Mouse (Mus musculus): ENCODE measurements around the gene C2cd4c.
A peak's percentile ranks its signal among the peaks of the same experiment; 100 is the strongest.

C2cd4c gene

GRCm38 (mm10) chr10:79613578-79614304, at the start of gene C2cd4c:
TSS of gene C2cd4c (minus strand) at chr10:79614025.
- peak; percentile 58 for DNase-seq (ENCODE audit: low spot score)

GRCm38 (mm10) chr10:79661861-79662260, 48.0 kb upstream of the C2cd4c start:
- no peak for DNase-seq (ENCODE audit: low spot score)

- no peak for DNase-seq (ENCODE audit: low spot score)
Observed at GRCm38 (mm10) chr10:79660298-79660697, 46.5 kb upstream of the C2cd4c start.

GRCm38 (mm10) chr10:79658829-79659228, 45.0 kb upstream of the C2cd4c start:
- no peak for DNase-seq (ENCODE audit: low spot score)

GRCm38 (mm10) chr10:79654946-79655395, 41.1 kb upstream of the C2cd4c start:
- no peak for DNase-seq (ENCODE audit: low spot score)

GRCm38 (mm10) chr10:79652789-79653188, 39.0 kb upstream of the C2cd4c start:
- DNase-seq (ENCODE audit: low spot score): no peak

GRCm38 (mm10) chr10:79649070-79649751, 35.4 kb upstream of the C2cd4c start:
- DNase-seq (ENCODE audit: low spot score): peak; percentile 58

- DNase-seq (ENCODE audit: low spot score): no peak
Observed at GRCm38 (mm10) chr10:79645711-79646110, 31.9 kb upstream of the C2cd4c start, which contains the start of gene Odf3l2. TSS of gene Odf3l2 (minus strand) at chr10:79645738.

GRCm38 (mm10) chr10:79638486-79639204, 24.8 kb upstream of the C2cd4c start:
- DNase-seq (ENCODE audit: low spot score): peak; percentile 36

GRCm38 (mm10) chr10:79637128-79638110, 23.6 kb upstream of the C2cd4c start, which contains the start of gene Shc2:
TSS of gene Shc2 (minus strand) at chr10:79637918.
- no peak for DNase-seq (ENCODE audit: low spot score)

GRCm38 (mm10) chr10:79636287-79636686, 22.5 kb upstream of the C2cd4c start:
- DNase-seq (ENCODE audit: low spot score): no peak

GRCm38 (mm10) chr10:79633006-79633777, 19.4 kb upstream of the C2cd4c start:
- DNase-seq (ENCODE audit: low spot score): no peak

GRCm38 (mm10) chr10:79631432-79631831, 17.6 kb upstream of the C2cd4c start:
- no peak for DNase-seq (ENCODE audit: low spot score)

GRCm38 (mm10) chr10:79628377-79628776, 14.6 kb upstream of the C2cd4c start:
- DNase-seq (ENCODE audit: low spot score): no peak

- no peak for DNase-seq (ENCODE audit: low spot score)
Observed at GRCm38 (mm10) chr10:79626156-79626555, 12.3 kb upstream of the C2cd4c start.

GRCm38 (mm10) chr10:79625398-79625797, 11.6 kb upstream of the C2cd4c start:
- DNase-seq (ENCODE audit: low spot score): no peak

- DNase-seq (ENCODE audit: low spot score): no peak
Observed at GRCm38 (mm10) chr10:79623950-79624349, 10.1 kb upstream of the C2cd4c start.

GRCm38 (mm10) chr10:79616376-79616775, 2.6 kb upstream of the C2cd4c start:
- no peak for DNase-seq (ENCODE audit: low spot score)

GRCm38 (mm10) chr10:79615860-79616259, 2.0 kb upstream of the C2cd4c start:
- DNase-seq (ENCODE audit: low spot score): no peak

- DNase-seq (ENCODE audit: low spot score): no peak
Observed at GRCm38 (mm10) chr10:79614305-79614643, 449 bp upstream of the C2cd4c start.

All from ovary, postnatal 36 days (tissue).